Mouse (Mus musculus) neural tube, embryonic 15.5 days (tissue): ENCODE data around the gene Ptprg. TPM values are rescaled to one million over a fixed set of nuclear protein-coding genes. Genes with fewer than 3 reads are reported as not detected.
A peak's percentile ranks its signal among the peaks of the same experiment; 100 is the strongest.

Source experiments
- ATAC-seq: fragments of 200-750 bp; cut with Nextera tagmentation; 2 replicates; pipeline ENCODE4 v1.8.0; 2017; ENCODE audit warnings: mild to moderate bottlenecking, moderate TSS enrichment, moderate library complexity; ENCODE audit not compliant: low FRiP score
- H3K27ac ChIP-seq: fragments of 300-500 bp; sonication (generic); replicated peaks from 2 replicates; pipeline ENCODE4 v1.5.1; 2015; ENCODE audit warnings: mild to moderate bottlenecking, inconsistent platforms
- H3K27me3 ChIP-seq: fragments of 300-500 bp; sonication (generic); replicated peaks from 2 replicates; pipeline ENCODE4 v1.6.1; 2015; ENCODE audit warnings: inconsistent platforms
- H3K36me3 ChIP-seq: fragments of 300-500 bp; sonication (generic); 2 replicates; pipeline ENCODE4 v1.6.1; 2015; ENCODE audit warnings: inconsistent platforms
- H3K4me1 ChIP-seq: fragments of 300-500 bp; sonication (generic); 2 replicates; pipeline ENCODE4 v1.6.1; 2015; ENCODE audit warnings: inconsistent platforms
- H3K4me2 ChIP-seq: fragments of 300-500 bp; sonication (generic); 2 replicates; pipeline ENCODE4 v1.6.1; 2015; ENCODE audit warnings: inconsistent platforms, mild to moderate bottlenecking, moderate library complexity
- H3K4me3 ChIP-seq: fragments of 300-500 bp; sonication (generic); replicated peaks from 2 replicates; pipeline ENCODE4 v1.5.1; 2015; ENCODE audit warnings: mild to moderate bottlenecking, inconsistent platforms
- H3K9ac ChIP-seq: fragments of 300-500 bp; sonication (generic); replicated peaks from 2 replicates; pipeline ENCODE4 v1.6.1; 2015; ENCODE audit warnings: mild to moderate bottlenecking, inconsistent platforms
- H3K9me3 ChIP-seq: fragments of 300-500 bp; sonication (generic); replicated peaks from 2 replicates; pipeline ENCODE4 v1.6.1; 2016; ENCODE audit warnings: inconsistent platforms
- WGBS: fragments of 180-500 bp; shearing (Covaris S2); methylation state at CpG from one replicate; pipeline ENCODE4 v1.1.7; 2015; ENCODE audit warnings: mixed read lengths; 5-methylcytosine and 5-hydroxymethylcytosine counted together
- polyA plus RNA-seq: library from polyadenylated mRNA; unstranded; fragments of >200 nt; fragmentation: Nextera tagmentation; extraction: Ambion mirVana; gene quantifications from 2 replicates; pipeline ENCODE4 v1.2.1, GENCODE M21; 2015

Ptprg gene
- polyA plus RNA-seq, 1 experiment from 2014 or later: 40.4 TPM

DNA sequence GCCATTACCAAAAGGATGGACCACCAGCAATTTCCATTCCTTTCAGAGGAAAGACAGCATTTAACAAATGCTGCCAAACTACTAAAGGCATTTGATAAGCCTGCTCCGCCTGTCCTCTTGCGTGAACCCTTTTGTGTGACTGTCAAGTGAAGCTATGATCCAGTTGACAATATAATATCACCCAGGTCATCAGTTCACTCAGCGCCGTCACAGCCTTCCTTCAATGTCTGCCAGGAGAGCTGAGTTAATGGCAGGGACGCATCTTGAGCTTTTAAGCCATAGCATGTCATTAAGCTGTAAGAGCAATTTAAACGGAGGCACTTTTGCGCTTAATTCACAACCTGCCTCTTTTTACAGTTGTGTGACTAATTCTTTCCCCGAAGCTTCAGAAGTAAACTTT is 565.9 kb downstream of the Ptprg start:
- H3K4me1 ChIP-seq: no peaks in the 10 kb centered on the region
- H3K36me3 ChIP-seq: 0 out of 2 replicates have a peak, but pooled peaks cover 2% of the 10 kb centered on the region
- H3K4me3 ChIP-seq: no peak overlapping the region
- H3K9me3 ChIP-seq: no peaks in the 10 kb centered on the region
- 38% methylated on average over 8 of the region's 8 CpGs for WGBS
- no peak overlapping the region for H3K4me2 ChIP-seq
- H3K9ac ChIP-seq: no peak overlapping the region
- no peaks in the 10 kb centered on the region for H3K27me3 ChIP-seq
- H3K27ac ChIP-seq: no peak overlapping the region
- no peak for ATAC-seq

DNA sequence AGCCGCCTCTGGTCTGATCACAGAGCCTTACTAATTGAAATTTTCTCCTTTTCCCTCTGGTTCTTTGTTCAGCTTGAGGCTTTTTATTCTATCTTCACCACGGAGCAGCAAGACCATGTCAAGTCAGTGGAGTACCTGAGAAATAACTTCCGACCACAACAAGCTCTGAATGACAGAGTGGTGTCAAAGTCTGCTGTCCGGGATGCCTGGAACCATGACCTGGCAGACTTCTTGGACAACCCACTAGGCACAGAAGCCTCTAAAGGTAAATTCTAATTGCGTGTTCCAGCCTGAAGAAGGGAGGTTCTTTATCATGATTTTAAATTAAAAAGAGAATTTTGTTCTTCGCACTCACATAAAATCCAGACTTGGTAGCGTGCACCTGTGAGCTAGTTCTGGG is 568.6 kb downstream of the Ptprg start:
- Histone ChIP-seq H3K4me1 (no peaks in the 10 kb centered on the region), H3K9ac (no peak overlapping the region), H3K4me3 (no peak overlapping the region), H3K4me2 (no peak overlapping the region), H3K36me3 (0 out of 2 replicates have a peak, but pooled peaks cover 2% of the 10 kb centered on the region), H3K9me3 (no peaks in the 10 kb centered on the region), H3K27me3 (no peaks in the 10 kb centered on the region), H3K27ac (no peak overlapping the region)
- no peak for ATAC-seq
- WGBS: 77% methylated on average over 7 of the region's 7 CpGs

DNA sequence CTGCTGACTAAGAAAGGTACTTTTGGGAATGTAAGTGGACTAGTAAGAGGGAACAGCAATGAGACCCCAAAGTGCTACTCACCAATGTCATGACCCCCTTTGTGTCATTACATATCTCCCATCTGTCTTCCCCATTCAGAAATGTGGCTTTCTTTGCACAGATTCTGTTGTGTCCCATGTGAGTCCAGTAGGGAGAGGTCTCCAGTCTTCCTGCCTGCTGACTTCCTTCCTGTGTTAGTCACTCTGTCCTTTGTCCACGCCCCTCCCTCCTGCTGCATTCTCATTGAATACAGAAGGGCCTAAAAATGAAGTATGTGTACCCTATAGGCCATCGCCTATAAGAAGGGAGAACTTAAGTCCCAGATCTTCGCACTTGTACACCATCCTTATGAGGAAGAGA is 571.4 kb downstream of the Ptprg start:
- Histone ChIP-seq H3K4me3 (no peak overlapping the region), H3K36me3 (0 out of 2 replicates have a peak, but pooled peaks cover 2% of the 10 kb centered on the region), H3K27me3 (no peaks in the 10 kb centered on the region), H3K9me3 (no peaks in the 10 kb centered on the region), H3K9ac (no peak overlapping the region), H3K4me2 (no peak overlapping the region), H3K27ac (no peak overlapping the region), H3K4me1 (no peaks in the 10 kb centered on the region)
- WGBS: 94% methylated on average over 3 of the region's 3 CpGs
- ATAC-seq: no peak

- H3K27ac ChIP-seq: no peak overlapping the region
- 0 out of 2 replicates have a peak, but pooled peaks cover under 1% of the 10 kb centered on the region for H3K36me3 ChIP-seq
- no peak overlapping the region for H3K4me3 ChIP-seq
- no peak overlapping the region for H3K9ac ChIP-seq
- no peak overlapping the region for H3K4me2 ChIP-seq
- H3K4me1 ChIP-seq: no peaks in the 10 kb centered on the region
- no peaks in the 10 kb centered on the region for H3K9me3 ChIP-seq
- ATAC-seq: no peak
- H3K27me3 ChIP-seq: no peaks in the 10 kb centered on the region
- 81% methylated on average over 3 of the region's 3 CpGs for WGBS
Observed at GRCm38 (mm10) chr14:12127951-12128350, 574.6 kb downstream of the Ptprg start.

DNA sequence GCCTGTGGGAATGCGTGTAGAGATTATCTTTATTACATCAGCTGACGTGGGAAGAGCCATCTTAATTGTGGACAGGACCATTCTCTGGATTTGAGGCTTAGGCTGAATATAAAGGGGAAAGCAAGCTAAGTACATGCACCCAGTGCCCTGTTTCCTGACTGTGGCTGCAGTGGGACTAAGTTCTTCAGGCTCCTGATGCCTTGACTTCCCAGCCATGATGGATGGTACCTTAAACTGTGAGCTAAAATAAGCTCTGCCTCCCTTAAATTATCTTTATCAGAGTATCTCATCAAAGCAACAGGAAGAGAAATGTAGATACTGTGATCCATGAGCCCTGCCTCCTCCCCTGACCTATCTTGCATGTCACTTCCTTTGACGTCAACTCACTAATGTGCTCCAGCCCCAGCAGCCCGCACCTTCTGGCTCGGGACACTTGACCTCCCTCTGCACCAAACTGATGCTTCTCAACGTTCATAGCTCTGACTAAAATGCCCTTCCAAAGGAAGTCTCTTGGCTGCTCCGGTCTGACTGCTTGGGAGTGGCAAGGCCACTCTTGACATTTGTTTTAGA is 578.8 kb downstream of the Ptprg start:
- ATAC-seq: no peak
- H3K4me1 ChIP-seq: no peaks in the 10 kb centered on the region
- H3K4me2 ChIP-seq: no peak overlapping the region
- H3K4me3 ChIP-seq: no peak overlapping the region
- no peaks in the 10 kb centered on the region for H3K27me3 ChIP-seq
- H3K9me3 ChIP-seq: no peaks in the 10 kb centered on the region
- no peak overlapping the region for H3K27ac ChIP-seq
- WGBS: 88% methylated on average over 7 of the region's 7 CpGs
- no peak overlapping the region for H3K9ac ChIP-seq
- H3K36me3 ChIP-seq: no peaks in the 10 kb centered on the region

GRCm38 (mm10) chr14:12133163-12133562 is 579.8 kb downstream of the Ptprg start:
- H3K4me3 ChIP-seq: no peak overlapping the region
- H3K27ac ChIP-seq: no peak overlapping the region
- no peaks in the 10 kb centered on the region for H3K4me1 ChIP-seq
- H3K9ac ChIP-seq: no peak overlapping the region
- ATAC-seq: no peak
- no peaks in the 10 kb centered on the region for H3K36me3 ChIP-seq
- H3K27me3 ChIP-seq: no peaks in the 10 kb centered on the region
- WGBS: 76% methylated on average over 3 of the region's 3 CpGs
- no peaks in the 10 kb centered on the region for H3K9me3 ChIP-seq
- H3K4me2 ChIP-seq: no peak overlapping the region

DNA sequence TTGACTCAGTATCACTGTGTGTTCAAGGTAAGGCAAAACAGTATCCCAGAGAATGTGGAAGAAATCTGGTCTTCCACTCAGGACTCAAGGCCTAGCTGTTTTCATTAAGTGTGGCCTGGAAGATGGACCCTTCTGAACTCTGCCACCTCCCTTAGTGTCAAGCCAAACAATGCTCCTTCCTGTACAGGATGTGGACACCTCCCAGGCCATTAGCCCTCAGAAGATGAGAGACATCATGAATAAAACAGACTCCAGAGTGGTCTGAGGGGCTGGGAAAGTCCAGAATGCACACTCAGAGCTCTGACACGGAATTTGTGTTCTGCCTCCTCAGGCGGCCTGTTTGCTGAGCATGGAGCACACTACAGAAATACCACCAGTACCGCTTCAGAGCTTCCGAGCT is 581.2 kb downstream of the Ptprg start:
- H3K27ac ChIP-seq: no peak overlapping the region
- peaks cover 2% of the 10 kb centered on the region; the same call in 1 of the 2 replicates for H3K4me1 ChIP-seq
- no peaks in the 10 kb centered on the region for H3K9me3 ChIP-seq
- 89% methylated on average over 4 of the region's 4 CpGs for WGBS
- no peaks in the 10 kb centered on the region for H3K36me3 ChIP-seq
- H3K4me3 ChIP-seq: no peak overlapping the region
- ATAC-seq: no peak
- no peaks in the 10 kb centered on the region for H3K27me3 ChIP-seq
- H3K4me2 ChIP-seq: no peak overlapping the region
- no peak overlapping the region for H3K9ac ChIP-seq

GRCm38 (mm10) chr14:12136536-12136935 is 583.2 kb downstream of the Ptprg start:
- peaks cover 5% of the 10 kb centered on the region for H3K4me1 ChIP-seq
- ATAC-seq: no peak
- H3K27ac ChIP-seq: no peak overlapping the region
- H3K36me3 ChIP-seq: no peaks in the 10 kb centered on the region
- H3K4me3 ChIP-seq: no peak overlapping the region
- 70% methylated on average over 4 of the region's 4 CpGs for WGBS
- no peak overlapping the region for H3K4me2 ChIP-seq
- H3K9ac ChIP-seq: no peak overlapping the region
- H3K27me3 ChIP-seq: 0 out of 2 replicates have a peak, but pooled peaks cover 3% of the 10 kb centered on the region
- no peaks in the 10 kb centered on the region for H3K9me3 ChIP-seq

GRCm38 (mm10) chr14:12139643-12140481 is 586.5 kb downstream of the Ptprg start:
- WGBS: 38% methylated on average over 18 of the region's 18 CpGs
- H3K9ac ChIP-seq: 0 out of 2 replicates have a peak overlapping the region, but pooled peaks have one; percentile 17

GRCm38 (mm10) chr14:12143941-12144485 is 590.7 kb downstream of the Ptprg start:
- H3K36me3 ChIP-seq: peaks cover 8% of the 10 kb centered on the region; the same call in 1 of the 2 replicates
- no peak overlapping the region for H3K27ac ChIP-seq
- H3K27me3 ChIP-seq: 0 out of 2 replicates have a peak, but pooled peaks cover 3% of the 10 kb centered on the region
- H3K4me3 ChIP-seq: no peak overlapping the region
- H3K9me3 ChIP-seq: no peaks in the 10 kb centered on the region
- H3K4me2 ChIP-seq: no peak overlapping the region
- ATAC-seq: no peak
- no peak overlapping the region for H3K9ac ChIP-seq
- 47% methylated on average over 8 of the region's 8 CpGs for WGBS
- H3K4me1 ChIP-seq: peaks cover 11% of the 10 kb centered on the region

More at GRCm38 (mm10) chr14:12139643-12140481, 586.5 kb downstream of the Ptprg start:
- peak overlapping the region; percentile 54 for H3K4me2 ChIP-seq
- H3K4me3 ChIP-seq: peak overlapping the region; percentile 21; the same call in 1 of the 2 replicates
- H3K4me1 ChIP-seq: peaks cover 11% of the 10 kb centered on the region
- H3K27me3 ChIP-seq: 0 out of 2 replicates have a peak, but pooled peaks cover 3% of the 10 kb centered on the region
- peak; percentile 79 for ATAC-seq
- no peaks in the 10 kb centered on the region for H3K36me3 ChIP-seq
- 0 out of 2 replicates have a peak overlapping the region, but pooled peaks have one; percentile 3 for H3K27ac ChIP-seq
- H3K9me3 ChIP-seq: no peaks in the 10 kb centered on the region

GRCm38 (mm10) chr14:12145919-12146318 is 592.6 kb downstream of the Ptprg start:
- no peak overlapping the region for H3K4me3 ChIP-seq
- H3K27me3 ChIP-seq: no peaks in the 10 kb centered on the region
- H3K4me2 ChIP-seq: no peak overlapping the region
- peaks cover 6% of the 10 kb centered on the region; the same call in 1 of the 2 replicates for H3K4me1 ChIP-seq
- no peak for ATAC-seq
- 98% methylated on average over 3 of the region's 3 CpGs for WGBS
- H3K9ac ChIP-seq: no peak overlapping the region
- no peaks in the 10 kb centered on the region for H3K9me3 ChIP-seq
- no peak overlapping the region for H3K27ac ChIP-seq
- peaks cover 8% of the 10 kb centered on the region; the same call in 1 of the 2 replicates for H3K36me3 ChIP-seq
